Mouse (Mus musculus) hindbrain, embryonic 14.5 days (tissue): ENCODE measurements at regions not wholly inside any gene's neighbourhood (a gene's known extent, or its start where the extent isn't known, plus 50 kb on each side); places are given as distances from the start of the nearest gene placed in this dataset.
"Not testable (repeated sequence)": the region's sequence is repeated elsewhere in the genome, so short reads cannot be mapped to it uniquely, and the experiment has no call there.

ENCODE experiments used
- ATAC-seq: fragments of 200-750 bp; cut with Nextera tagmentation; 2 replicates; pipeline ENCODE4 v1.8.0; 2017; ENCODE audit warnings: moderate number of reproducible peaks, mild to moderate bottlenecking, moderate TSS enrichment, moderate library complexity; ENCODE audit not compliant: low FRiP score
- DNase-seq: peaks from one replicate; pipeline ENCODE4 v3.0.0-alpha.2; 2015; ENCODE audit warnings: low spot score
- H3K27ac ChIP-seq: fragments of 300-500 bp; sonication (generic); 2 replicates; pipeline ENCODE4 v1.5.1; 2014; ENCODE audit warnings: mild to moderate bottlenecking, moderate library complexity
- H3K27me3 ChIP-seq: fragments of 300-500 bp; sonication (generic); 2 replicates; pipeline ENCODE4 v1.6.1; 2014; ENCODE audit warnings: mild to moderate bottlenecking, low read length, mixed read lengths; ENCODE audit not compliant: control insufficient read depth, insufficient read depth
- H3K36me3 ChIP-seq: fragments of 300-500 bp; sonication (generic); replicated peaks from 2 replicates; pipeline ENCODE4 v1.6.1; 2014; ENCODE audit not compliant: control insufficient read depth, insufficient read depth
- H3K4me1 ChIP-seq: fragments of 300-500 bp; sonication (generic); replicated peaks from 2 replicates; pipeline ENCODE4 v1.6.1; 2014; ENCODE audit warnings: antibody characterized with exemption, low read length, mixed read lengths; ENCODE audit not compliant: control insufficient read depth, insufficient read depth
- H3K4me2 ChIP-seq: fragments of 300-500 bp; sonication (generic); replicated peaks from 2 replicates; pipeline ENCODE4 v1.6.1; 2014; ENCODE audit warnings: mild to moderate bottlenecking, moderate library complexity
- H3K4me3 ChIP-seq: fragments of 300-500 bp; sonication (generic); replicated peaks from 2 replicates; pipeline ENCODE4 v1.5.1; 2014; ENCODE audit warnings: mild to moderate bottlenecking, low read length
- H3K9ac ChIP-seq: fragments of 300-500 bp; sonication (generic); 2 replicates; pipeline ENCODE4 v1.6.1; 2014
- H3K9me3 ChIP-seq: fragments of 300-500 bp; sonication (generic); 2 replicates; pipeline ENCODE4 v1.6.1; 2016; ENCODE audit warnings: low read length; ENCODE audit not compliant: control insufficient read depth
- WGBS: fragments of 180-500 bp; shearing (Covaris S2); extraction: QIAGEN DNeasy Blood & Tissue Kit; methylation state at CpG from one replicate; pipeline ENCODE4 v1.1.7; 2014; 5-methylcytosine and 5-hydroxymethylcytosine counted together

GRCm38 (mm10) chrX:97141170-97142085, 69.0 kb downstream of the Pgr15l start:
- not testable (repeated sequence) for H3K27me3 ChIP-seq, H3K9me3 ChIP-seq, H3K36me3 ChIP-seq, H3K9ac ChIP-seq, H3K4me1 ChIP-seq, H3K27ac ChIP-seq
- Histone ChIP-seq H3K4me3 (peak overlapping the region; percentile 22), H3K4me2 (peak overlapping the region; percentile 42; the same call in 1 of the 2 replicates)
- WGBS: 37% methylated on average over 15 of the region's 27 CpGs
- DNase-seq (peak; percentile 24), ATAC-seq (peak; percentile 71; the same call in 1 of the 2 replicates)

DNA sequence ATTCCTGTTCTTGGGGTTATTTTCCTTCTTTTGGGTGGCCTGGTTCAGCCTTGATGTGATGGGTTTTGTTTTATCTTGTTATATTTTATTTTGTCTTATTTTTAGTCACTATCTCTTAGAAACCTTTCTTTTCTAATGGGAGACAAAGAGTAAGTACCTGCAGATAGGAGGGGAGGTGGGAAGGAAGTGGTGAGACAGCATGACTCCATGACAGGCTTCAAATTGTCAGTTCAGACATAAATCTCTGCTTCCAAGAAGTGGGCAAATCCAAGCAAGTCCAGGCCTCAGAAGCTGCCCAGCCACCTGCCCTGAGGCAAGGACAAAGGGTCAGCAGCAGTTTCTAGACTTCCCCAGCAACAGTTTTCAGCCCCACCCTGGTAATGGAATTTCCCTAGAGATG, 69.8 kb downstream of the Pgr15l start:
- peak overlapping the region; percentile 22 for H3K4me3 ChIP-seq
- no peak overlapping the region for H3K27ac ChIP-seq
- no peak for DNase-seq
- no peaks in the 10 kb centered on the region for H3K27me3 ChIP-seq
- no peak for ATAC-seq
- H3K9me3 ChIP-seq: no peaks in the 10 kb centered on the region
- no peak overlapping the region for H3K9ac ChIP-seq
- no peaks in the 10 kb centered on the region for H3K36me3 ChIP-seq
- H3K4me1 ChIP-seq: no peaks in the 10 kb centered on the region
- peak overlapping the region; percentile 42 for H3K4me2 ChIP-seq

DNA sequence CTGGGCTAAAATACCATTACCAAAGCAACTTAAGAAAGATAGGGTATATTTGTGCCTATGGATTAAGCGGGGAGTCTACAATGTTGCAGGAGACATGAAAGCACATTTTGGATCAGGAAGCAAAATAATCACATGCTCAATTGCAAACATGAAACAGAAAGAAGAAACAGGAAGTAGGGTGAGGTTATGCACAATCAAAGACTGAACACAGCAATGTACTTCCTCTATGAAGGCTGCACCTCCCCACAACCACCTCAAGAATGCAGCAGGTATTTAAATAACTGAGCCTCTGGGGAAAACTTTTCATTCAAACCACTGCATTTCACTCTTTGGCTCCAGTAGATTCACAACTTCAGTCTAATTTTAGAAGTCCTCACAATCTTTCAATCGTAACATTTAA, 83.8 kb downstream of the Pgr15l start:
- WGBS: 93% methylated on average over 2 of the region's 2 CpGs
- Histone ChIP-seq H3K4me1 (no peaks in the 10 kb centered on the region), H3K27me3 (no peaks in the 10 kb centered on the region), H3K27ac (no peak overlapping the region), H3K4me2 (no peak overlapping the region), H3K4me3 (no peak overlapping the region), H3K9ac (no peak overlapping the region), H3K36me3 (no peaks in the 10 kb centered on the region), H3K9me3 (no peaks in the 10 kb centered on the region)
- DNase-seq: no peak
- ATAC-seq: no peak
